Mouse (Mus musculus): Measurements from ENCODE around the gene Fank1. TPM values are rescaled to one million over a fixed set of nuclear protein-coding genes. Genes with fewer than 3 reads are reported as not detected.

Gene Fank1
- polyA plus RNA-seq, 1 experiment from 2014 or later = 0.32 TPM

- ATAC-seq (ENCODE audit: insufficient number of reproducible peaks, low FRiP score, low TSS enrichment, low read depth) = peak; percentile 69
- Histone ChIP-seq H3K27ac (replicated peaks; ENCODE audit: low read depth, low read length) (no peak overlapping the region), H3K4me3 (ENCODE audit: low read depth, low read length) (peak overlapping the region; percentile 81), H3K4me2 (ENCODE audit: low read depth, severe bottlenecking) (peak overlapping the region; percentile 93), H3K27me3 (ENCODE audit: control insufficient read depth, insufficient read depth, low read length) (0 out of 2 replicates have a peak, but pooled peaks cover 3% of the 10 kb centered on the region), H3K9me3 (ENCODE audit: control insufficient read depth, low read length) (no peaks in the 10 kb centered on the region), H3K9ac (ENCODE audit: low read length) (peak overlapping the region; percentile 70), H3K36me3 (ENCODE audit: control insufficient read depth, insufficient read depth, low read length) (no peaks in the 10 kb centered on the region), H3K4me1 (ENCODE audit: control insufficient read depth, insufficient read depth, low read length) (peaks cover 4% of the 10 kb centered on the region; the same call in 1 of the 2 replicates)
- DNase-seq (ENCODE audit: low spot score) = no peak
- WGBS = 4% methylated on average over 36 of the region's 38 CpGs
Measured at GRCm38 (mm10) chr7:133775796-133776625, 650 bp upstream of the Fank1 start.

- H3K4me1 ChIP-seq (ENCODE audit: control insufficient read depth, insufficient read depth, low read length) = peaks cover 4% of the 10 kb centered on the region; the same call in 1 of the 2 replicates
- H3K36me3 ChIP-seq (ENCODE audit: control insufficient read depth, insufficient read depth, low read length) = no peaks in the 10 kb centered on the region
- H3K9ac ChIP-seq (ENCODE audit: low read length) = no peak overlapping the region
- H3K4me3 ChIP-seq (ENCODE audit: low read depth, low read length) = no peak overlapping the region
- no peak overlapping the region for H3K27ac ChIP-seq (replicated peaks; ENCODE audit: low read depth, low read length)
- no peaks in the 10 kb centered on the region for H3K9me3 ChIP-seq (ENCODE audit: control insufficient read depth, low read length)
- H3K27me3 ChIP-seq (ENCODE audit: control insufficient read depth, insufficient read depth, low read length) = no peaks in the 10 kb centered on the region
- no peak for ATAC-seq (ENCODE audit: insufficient number of reproducible peaks, low FRiP score, low TSS enrichment, low read depth)
- no peak overlapping the region for H3K4me2 ChIP-seq (ENCODE audit: low read depth, severe bottlenecking)
- 74% methylated on average over 6 of the region's 6 CpGs for WGBS
- no peak for DNase-seq (ENCODE audit: low spot score)
Measured at GRCm38 (mm10) chr7:133781583-133781982, 4.9 kb downstream of the Fank1 start.

DNA sequence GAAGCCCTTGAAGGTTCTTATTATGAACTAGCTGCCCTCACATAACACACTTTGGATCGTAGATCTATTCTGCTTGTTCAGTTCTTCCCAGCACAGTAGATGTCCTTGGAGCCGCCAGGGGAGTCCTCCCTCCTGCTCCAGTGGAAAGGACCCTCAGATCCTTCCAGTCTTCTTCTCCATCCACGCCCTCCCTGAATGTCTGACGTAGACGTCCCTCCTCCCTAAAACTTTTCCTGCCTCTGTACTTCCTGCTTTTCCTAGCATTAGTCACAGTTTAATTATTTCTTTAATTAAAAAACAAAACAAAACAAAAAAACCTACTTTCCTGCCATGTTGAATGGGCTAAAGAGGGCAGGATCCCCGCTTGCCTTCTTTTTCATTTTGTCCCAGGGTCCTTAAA lies 5.3 kb downstream of the Fank1 start:
- peaks cover 4% of the 10 kb centered on the region; the same call in 1 of the 2 replicates for H3K4me1 ChIP-seq (ENCODE audit: control insufficient read depth, insufficient read depth, low read length)
- no peaks in the 10 kb centered on the region for H3K36me3 ChIP-seq (ENCODE audit: control insufficient read depth, insufficient read depth, low read length)
- no peaks in the 10 kb centered on the region for H3K27me3 ChIP-seq (ENCODE audit: control insufficient read depth, insufficient read depth, low read length)
- H3K27ac ChIP-seq (replicated peaks; ENCODE audit: low read depth, low read length) = no peak overlapping the region
- DNase-seq (ENCODE audit: low spot score) (no peak), ATAC-seq (ENCODE audit: insufficient number of reproducible peaks, low FRiP score, low TSS enrichment, low read depth) (no peak)
- no peaks in the 10 kb centered on the region for H3K9me3 ChIP-seq (ENCODE audit: control insufficient read depth, low read length)
- WGBS = 76% methylated on average over 6 of the region's 6 CpGs
- H3K9ac ChIP-seq (ENCODE audit: low read length) = no peak overlapping the region
- H3K4me3 ChIP-seq (ENCODE audit: low read depth, low read length) = no peak overlapping the region
- no peak overlapping the region for H3K4me2 ChIP-seq (ENCODE audit: low read depth, severe bottlenecking)

DNA sequence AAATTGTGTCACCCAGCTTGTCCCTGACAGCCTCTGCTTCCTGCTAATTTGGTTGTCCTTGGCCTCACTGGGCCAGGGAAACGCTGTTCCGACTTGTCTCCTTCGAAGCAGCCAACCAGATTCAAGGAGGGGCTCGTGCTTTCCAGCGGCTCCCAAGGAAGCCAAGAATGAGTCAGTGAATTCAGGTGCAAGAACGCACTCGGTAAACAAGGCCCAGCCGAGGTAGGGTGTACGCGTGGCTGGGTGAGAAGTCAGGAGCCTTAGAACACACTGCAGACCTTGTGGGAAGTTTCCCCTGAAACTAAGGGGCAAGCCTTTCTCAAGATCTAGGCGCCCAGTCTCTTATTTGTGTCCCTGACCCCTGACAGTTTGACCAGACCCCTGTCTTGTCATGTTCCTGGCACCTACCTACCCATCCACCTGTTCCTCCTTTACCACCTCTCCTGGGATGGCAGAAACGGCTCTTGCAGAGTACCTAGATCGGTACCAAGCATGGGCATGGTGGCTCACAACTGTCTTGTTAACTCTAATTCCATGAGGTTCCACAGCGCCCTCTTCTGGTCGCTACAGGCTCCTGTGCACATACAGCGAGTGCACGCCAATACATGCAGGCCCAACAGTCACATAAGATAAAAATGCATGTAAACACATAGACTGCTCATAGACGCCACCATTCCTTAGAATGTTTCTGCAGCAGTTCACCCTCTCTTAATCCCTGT lies 6.2 kb downstream of the Fank1 start, which contains the start of gene Dhx32:
Gene Dhx32 (minus strand): TSS at position 10 of the 719 bp plus-strand sequence.
- no peaks in the 10 kb centered on the region for H3K27me3 ChIP-seq (ENCODE audit: control insufficient read depth, insufficient read depth, low read length)
- H3K27ac ChIP-seq (replicated peaks; ENCODE audit: low read depth, low read length) = no peak within 1 kb of the TSS
- H3K4me2 ChIP-seq (ENCODE audit: low read depth, severe bottlenecking) = no peak within 1 kb of the TSS
- H3K36me3 ChIP-seq (ENCODE audit: control insufficient read depth, insufficient read depth, low read length) = no peaks in the 10 kb centered on the region
- no peak within 1 kb of the TSS for H3K9ac ChIP-seq (ENCODE audit: low read length)
- H3K9me3 ChIP-seq (ENCODE audit: control insufficient read depth, low read length) = no peaks in the 10 kb centered on the region
- DNase-seq (ENCODE audit: low spot score) (peak; percentile 77), ATAC-seq (ENCODE audit: insufficient number of reproducible peaks, low FRiP score, low TSS enrichment, low read depth) (no peak)
- no peak within 1 kb of the TSS for H3K4me3 ChIP-seq (ENCODE audit: low read depth, low read length)
- peaks cover 4% of the 10 kb centered on the region; the same call in 1 of the 2 replicates for H3K4me1 ChIP-seq (ENCODE audit: control insufficient read depth, insufficient read depth, low read length)
- WGBS = 26% methylated on average over 18 of the region's 18 CpGs

GRCm38 (mm10) chr7:133787571-133787970 lies 10.9 kb downstream of the Fank1 start:
- H3K9ac ChIP-seq (ENCODE audit: low read length) = no peak overlapping the region
- ATAC-seq (ENCODE audit: insufficient number of reproducible peaks, low FRiP score, low TSS enrichment, low read depth) (no peak), DNase-seq (ENCODE audit: low spot score) (no peak)
- H3K36me3 ChIP-seq (ENCODE audit: control insufficient read depth, insufficient read depth, low read length) = no peaks in the 10 kb centered on the region
- no peak overlapping the region for H3K4me2 ChIP-seq (ENCODE audit: low read depth, severe bottlenecking)
- WGBS = 82% methylated on average over 6 of the region's 6 CpGs
- no peaks in the 10 kb centered on the region for H3K9me3 ChIP-seq (ENCODE audit: control insufficient read depth, low read length)
- peaks cover 4% of the 10 kb centered on the region; the same call in 1 of the 2 replicates for H3K4me1 ChIP-seq (ENCODE audit: control insufficient read depth, insufficient read depth, low read length)
- H3K4me3 ChIP-seq (ENCODE audit: low read depth, low read length) = no peak overlapping the region
- H3K27me3 ChIP-seq (ENCODE audit: control insufficient read depth, insufficient read depth, low read length) = no peaks in the 10 kb centered on the region
- no peak overlapping the region for H3K27ac ChIP-seq (replicated peaks; ENCODE audit: low read depth, low read length)

DNA sequence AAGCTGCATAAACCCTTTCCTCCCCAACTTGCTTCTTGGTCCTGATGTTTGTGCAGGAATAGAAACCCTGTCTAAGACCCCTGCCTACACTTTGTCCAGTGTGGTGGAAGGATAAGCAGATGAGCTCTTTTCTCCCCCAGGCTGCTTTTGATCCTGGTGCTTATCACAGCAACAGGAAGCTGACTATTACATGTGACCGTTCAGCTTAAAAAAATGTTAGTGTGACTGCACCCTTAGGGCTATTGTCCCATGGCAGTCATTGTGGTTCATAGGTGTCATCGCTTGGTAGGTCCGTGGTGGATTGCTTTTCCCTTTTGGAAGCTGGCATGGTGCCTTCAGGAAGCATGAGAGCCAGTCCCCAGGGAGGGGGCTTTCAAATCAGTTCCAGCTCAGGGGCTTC lies 11.5 kb downstream of the Fank1 start:
- no peaks in the 10 kb centered on the region for H3K36me3 ChIP-seq (ENCODE audit: control insufficient read depth, insufficient read depth, low read length)
- no peaks in the 10 kb centered on the region for H3K9me3 ChIP-seq (ENCODE audit: control insufficient read depth, low read length)
- H3K27ac ChIP-seq (replicated peaks; ENCODE audit: low read depth, low read length) = no peak overlapping the region
- no peaks in the 10 kb centered on the region for H3K4me1 ChIP-seq (ENCODE audit: control insufficient read depth, insufficient read depth, low read length)
- no peak overlapping the region for H3K9ac ChIP-seq (ENCODE audit: low read length)
- DNase-seq (ENCODE audit: low spot score) = no peak
- no peak overlapping the region for H3K4me3 ChIP-seq (ENCODE audit: low read depth, low read length)
- ATAC-seq (ENCODE audit: insufficient number of reproducible peaks, low FRiP score, low TSS enrichment, low read depth) = no peak
- WGBS = 88% methylated on average over 3 of the region's 3 CpGs
- H3K4me2 ChIP-seq (ENCODE audit: low read depth, severe bottlenecking) = no peak overlapping the region
- no peaks in the 10 kb centered on the region for H3K27me3 ChIP-seq (ENCODE audit: control insufficient read depth, insufficient read depth, low read length)

DNA sequence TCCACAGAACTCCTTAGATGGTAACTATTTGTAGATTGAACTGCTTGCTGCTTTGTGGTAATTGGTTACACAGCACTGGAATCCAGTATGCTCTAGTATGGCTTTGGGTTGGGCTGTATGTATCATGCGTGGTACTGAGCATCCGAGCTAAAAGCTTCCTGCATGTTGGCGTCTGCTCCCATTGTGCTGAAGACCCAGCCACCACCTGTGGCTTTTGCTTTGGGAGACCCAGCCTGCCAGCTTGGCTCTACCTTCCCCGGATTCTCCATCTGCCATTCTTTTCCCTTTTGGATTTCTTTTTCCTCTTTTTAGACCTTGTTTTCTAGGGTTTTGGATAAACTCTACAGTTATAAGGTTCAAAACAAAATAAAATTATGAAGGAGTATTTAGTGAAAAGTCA lies 13.5 kb downstream of the Fank1 start:
- no peaks in the 10 kb centered on the region for H3K9me3 ChIP-seq (ENCODE audit: control insufficient read depth, low read length)
- WGBS = 89% methylated on average over 4 of the region's 4 CpGs
- no peak overlapping the region for H3K4me3 ChIP-seq (ENCODE audit: low read depth, low read length)
- H3K27me3 ChIP-seq (ENCODE audit: control insufficient read depth, insufficient read depth, low read length) = no peaks in the 10 kb centered on the region
- DNase-seq (ENCODE audit: low spot score) = no peak
- no peak for ATAC-seq (ENCODE audit: insufficient number of reproducible peaks, low FRiP score, low TSS enrichment, low read depth)
- no peaks in the 10 kb centered on the region for H3K4me1 ChIP-seq (ENCODE audit: control insufficient read depth, insufficient read depth, low read length)
- H3K4me2 ChIP-seq (ENCODE audit: low read depth, severe bottlenecking) = no peak overlapping the region
- H3K27ac ChIP-seq (replicated peaks; ENCODE audit: low read depth, low read length) = no peak overlapping the region
- H3K36me3 ChIP-seq (ENCODE audit: control insufficient read depth, insufficient read depth, low read length) = no peaks in the 10 kb centered on the region
- no peak overlapping the region for H3K9ac ChIP-seq (ENCODE audit: low read length)

GRCm38 (mm10) chr7:133790608-133791229 lies 14.1 kb downstream of the Fank1 start:
- DNase-seq (ENCODE audit: low spot score) (no peak), ATAC-seq (ENCODE audit: insufficient number of reproducible peaks, low FRiP score, low TSS enrichment, low read depth) (no peak)
- Histone ChIP-seq H3K27ac (replicated peaks; ENCODE audit: low read depth, low read length) (no peak overlapping the region), H3K9me3 (ENCODE audit: control insufficient read depth, low read length) (no peaks in the 10 kb centered on the region), H3K36me3 (ENCODE audit: control insufficient read depth, insufficient read depth, low read length) (no peaks in the 10 kb centered on the region), H3K9ac (ENCODE audit: low read length) (no peak overlapping the region), H3K4me2 (ENCODE audit: low read depth, severe bottlenecking) (no peak overlapping the region), H3K4me3 (ENCODE audit: low read depth, low read length) (no peak overlapping the region), H3K4me1 (ENCODE audit: control insufficient read depth, insufficient read depth, low read length) (no peaks in the 10 kb centered on the region), H3K27me3 (ENCODE audit: control insufficient read depth, insufficient read depth, low read length) (no peaks in the 10 kb centered on the region)
- 86% methylated on average over 4 of the region's 4 CpGs for WGBS

Data from limb, embryonic 11.5 days (tissue).